In genomic region chr7:141524760-141525579, GRCm38 (mm10) we compare ENCODE assay signal across 8 mouse cellular contexts. TPM values are rescaled to one million over a fixed set of nuclear protein-coding genes. Genes with fewer than 3 reads are reported as not detected.
DNase-seq lines count a peak whose midpoint lies in the region; ATAC-seq and TF ChIP-seq lines count a peak whose summit lies in the region.

No protein-coding gene starts in this region.

- no peak overlapping the region for H3K4me3 ChIP-seq in embryonic facial prominence, embryonic 13.5 days
- no peak overlapping the region for H3K4me3 ChIP-seq in kidney, embryonic 15.5 days (replicated peaks)
- H3K4me3 ChIP-seq in liver, adult 2 months (ENCODE audit: insufficient read depth, low read depth, low read length) = no peak overlapping the region

- peak; percentile 54 for DNase-seq in CD4-positive helper T cell, adult 2 months (ENCODE audit: low read depth, low spot score)
- peak; percentile 21 to 61 for DNase-seq in adrenal gland, postnatal 4 days (ENCODE audit: low spot score in 2 of 2)
- peak; percentile 70 to 78 for DNase-seq in heart, adult 9 months (ENCODE audit: low spot score in 2 of 2)
- DNase-seq in liver, adult 2 months (ENCODE audit: extremely low read depth, low read depth, low spot score) = peak; percentile 56
- peak; percentile 62 for DNase-seq in naive thymus-derived CD4-positive, alpha-beta T cell, adult 2 months (ENCODE audit: low read depth)
- peak; percentile 79 to 84 for DNase-seq in spleen, postnatal 4 days (ENCODE audit: low spot score in 2 of 2)

- H3K27me3 ChIP-seq in embryonic facial prominence, embryonic 13.5 days = no peaks in the 10 kb centered on the region
- no peaks in the 10 kb centered on the region for H3K27me3 ChIP-seq in kidney, embryonic 15.5 days
- H3K27me3 ChIP-seq in liver, adult 2 months (ENCODE audit: control insufficient read depth, insufficient read depth, low read length) = no peaks in the 10 kb centered on the region

- no peaks in the 10 kb centered on the region for H3K9me3 ChIP-seq in embryonic facial prominence, embryonic 13.5 days
- no peaks in the 10 kb centered on the region for H3K9me3 ChIP-seq in kidney, embryonic 15.5 days (replicated peaks)

- peak; percentile 70 for TF ChIP-seq CTCF in liver, adult 2 months (IDR thresholded peaks at IDR 0.05; ENCODE audit: low read depth, low read length)

- ATAC-seq in embryonic facial prominence, embryonic 13.5 days (ENCODE audit: insufficient number of reproducible peaks, insufficient read depth, low FRiP score, low TSS enrichment, low read depth) = 0 out of 2 replicates have a peak, but pooled peaks have one; percentile 59
- peak; percentile 84 for ATAC-seq in kidney, embryonic 15.5 days (replicated peaks; ENCODE audit: low FRiP score)

- H3K4me2 ChIP-seq in embryonic facial prominence, embryonic 13.5 days = no peak overlapping the region
- H3K4me2 ChIP-seq in kidney, embryonic 15.5 days = no peak overlapping the region

- no peak overlapping the region for H3K9ac ChIP-seq in embryonic facial prominence, embryonic 13.5 days
- H3K9ac ChIP-seq in kidney, embryonic 15.5 days = no peak overlapping the region
- H3K9ac ChIP-seq in liver, adult 2 months (ENCODE audit: low read depth, low read length) = no peak overlapping the region

- H3K79me2 ChIP-seq in liver, adult 2 months (ENCODE audit: control insufficient read depth, insufficient read depth, low read length) = no peaks in the 10 kb centered on the region

- peaks cover 62% of the 10 kb centered on the region for H3K36me3 ChIP-seq in embryonic facial prominence, embryonic 13.5 days
- H3K36me3 ChIP-seq in kidney, embryonic 15.5 days = peaks cover 56% of the 10 kb centered on the region
- peaks cover 13% of the 10 kb centered on the region for H3K36me3 ChIP-seq in liver, adult 2 months (ENCODE audit: control insufficient read depth, insufficient read depth, low read length)

- H3K27ac ChIP-seq in embryonic facial prominence, embryonic 13.5 days = no peak overlapping the region
- H3K27ac ChIP-seq in kidney, embryonic 15.5 days = peak overlapping the region; percentile 68
- H3K27ac ChIP-seq in liver, adult 2 months (replicated peaks; ENCODE audit: insufficient read depth, low read depth, low read length) = no peak overlapping the region

- whole genome bisulfite sequencing in embryonic facial prominence, embryonic 13.5 days = 53% methylated on average over 6 of the region's 6 CpGs
- 20% methylated on average over 6 of the region's 6 CpGs for WGBS in kidney, embryonic 15.5 days
- 73% methylated on average over 6 of the region's 6 CpGs for WGBS in liver, adult 2 months

- no peak for TF ChIP-seq POLR2A in liver, adult 2 months (IDR thresholded peaks at IDR 0.05; ENCODE audit: extremely low read depth, insufficient read depth, low read length)

- no peaks in the 10 kb centered on the region for H3K4me1 ChIP-seq in embryonic facial prominence, embryonic 13.5 days
- H3K4me1 ChIP-seq in kidney, embryonic 15.5 days = peaks cover 8% of the 10 kb centered on the region
- peaks cover 3% of the 10 kb centered on the region for H3K4me1 ChIP-seq in liver, adult 2 months (ENCODE audit: control insufficient read depth, insufficient read depth, low read length)

RNA-seq across cellular contexts. Expression of gene Chid1, which starts 14.7 kb away (rescaled TPM):
- 10 to 100 TPM; 42.4 to 49.2 TPM for total RNA-seq in adrenal gland, postnatal 4 days (2021)
- 34.6 and 40.5 TPM in 2 replicates for polyA plus RNA-seq in embryonic facial prominence, embryonic 13.5 days (2015; fragmentation: Nextera tagmentation; extraction: Ambion mirVana)
- polyA plus RNA-seq in kidney, embryonic 15.5 days (2015; fragmentation: Nextera tagmentation; extraction: Ambion mirVana) = 39.7 and 45.0 TPM in 2 replicates
- 24.2 and 30.6 TPM in 2 replicates for total RNA-seq in liver, adult 2 months (2014; rRNA removed)
- polyA plus RNA-seq in liver, adult 2 months (2012; rRNA removed) = 32.6 and 45.1 TPM in 2 replicates

RNA-seq across cellular contexts. Expression of gene Ap2a2, which starts 37.0 kb away (rescaled TPM):
- total RNA-seq in adrenal gland, postnatal 4 days (2021) = 10 to 100 TPM; 75.6 to 81.5 TPM
- 80.1 and 82.9 TPM in 2 replicates for polyA plus RNA-seq in embryonic facial prominence, embryonic 13.5 days (2015; fragmentation: Nextera tagmentation; extraction: Ambion mirVana)
- polyA plus RNA-seq in kidney, embryonic 15.5 days (2015; fragmentation: Nextera tagmentation; extraction: Ambion mirVana) = 77.9 and 87.8 TPM in 2 replicates
- total RNA-seq in liver, adult 2 months (2014; rRNA removed) = 42.2 and 54.0 TPM in 2 replicates
- polyA plus RNA-seq in liver, adult 2 months (2012; rRNA removed) = 37.9 and 38.1 TPM in 2 replicates

RNA-seq across cellular contexts. Expression of gene Tspan4, which starts 49.9 kb away (rescaled TPM):
- total RNA-seq in adrenal gland, postnatal 4 days (2021) = 10 to 100 TPM; 77.9 to 79.6 TPM
- polyA plus RNA-seq in embryonic facial prominence, embryonic 13.5 days (2015; fragmentation: Nextera tagmentation; extraction: Ambion mirVana) = 46.4 and 55.6 TPM in 2 replicates
- 91.6 and 93.4 TPM in 2 replicates for polyA plus RNA-seq in kidney, embryonic 15.5 days (2015; fragmentation: Nextera tagmentation; extraction: Ambion mirVana)
- total RNA-seq in liver, adult 2 months (2014; rRNA removed) = 66.9 and 67.1 TPM in 2 replicates
- 78.1 and 135 TPM in 2 replicates for polyA plus RNA-seq in liver, adult 2 months (2012; rRNA removed)

RNA-seq across cellular contexts. Expression of gene Polr2l, which starts 50.0 kb away (rescaled TPM):
- total RNA-seq in adrenal gland, postnatal 4 days (2021) = 10 to 100 TPM; 57.7 to 61.2 TPM
- 64.5 and 70.3 TPM in 2 replicates for polyA plus RNA-seq in embryonic facial prominence, embryonic 13.5 days (2015; fragmentation: Nextera tagmentation; extraction: Ambion mirVana)
- 78.7 and 81.5 TPM in 2 replicates for polyA plus RNA-seq in kidney, embryonic 15.5 days (2015; fragmentation: Nextera tagmentation; extraction: Ambion mirVana)
- total RNA-seq in liver, adult 2 months (2014; rRNA removed) = 41.1 and 43.3 TPM in 2 replicates
- 42.8 and 45.7 TPM in 2 replicates for polyA plus RNA-seq in liver, adult 2 months (2012; rRNA removed)

RNA-seq across cellular contexts. Expression of gene Cd151, which starts 57.8 kb away (rescaled TPM):
- total RNA-seq in adrenal gland, postnatal 4 days (2021) = 100 to 1,000 TPM; 209 to 215 TPM
- 16.5 and 16.6 TPM in 2 replicates for polyA plus RNA-seq in embryonic facial prominence, embryonic 13.5 days (2015; fragmentation: Nextera tagmentation; extraction: Ambion mirVana)
- 30.9 and 34.8 TPM in 2 replicates for polyA plus RNA-seq in kidney, embryonic 15.5 days (2015; fragmentation: Nextera tagmentation; extraction: Ambion mirVana)
- 51.9 and 52.7 TPM in 2 replicates for total RNA-seq in liver, adult 2 months (2014; rRNA removed)
- polyA plus RNA-seq in liver, adult 2 months (2012; rRNA removed) = 92.8 and 103 TPM in 2 replicates
